Mouse (Mus musculus): ENCODE results near the gene Cux2.

- TF ChIP-seq CTCF (IDR thresholded peaks at IDR 0.05; ENCODE audit: low read depth, low read length) (no peak), POLR2A (IDR thresholded peaks at IDR 0.05; ENCODE audit: borderline replicate concordance, low read depth, low read length) (no peak)
Measured at GRCm38 (mm10) chr5:121813744-121814143, 236.2 kb downstream of the Cux2 start.

Data from bone marrow macrophage, adult 2 months (primary cell).